10 mouse cellular contexts compared by ENCODE assay signal in genomic region chr10:93294547-93295219, GRCm38 (mm10). TPM values are rescaled to one million over a fixed set of nuclear protein-coding genes. Genes with fewer than 3 reads are reported as not detected.
A peak's percentile ranks its signal among the peaks of the same experiment; 100 is the strongest.
DNase-seq lines count a peak whose midpoint lies in the region; ATAC-seq lines count a peak whose summit lies in the region.
"Had no signal": no experiment of that assay in that cellular context is flagged by ENCODE, and none has a peak within 500 bp of the region (broad histone marks: within the 10 kb centered on the region; RNA-seq: fewer than 3 reads in every experiment).

No protein-coding gene starts in this region.

- 56% methylated on average over 20 of the region's 20 CpGs for WGBS in lung, embryonic 16.5 days
- 32% methylated on average over 20 of the region's 20 CpGs for WGBS in embryonic facial prominence, embryonic 15.5 days
- 20% methylated on average over 20 of the region's 20 CpGs for WGBS in limb, embryonic 12.5 days

- H3K27ac ChIP-seq in lung, embryonic 16.5 days (ENCODE audit: low read length), result peak overlapping the region; percentile 69
- H3K27ac ChIP-seq in embryonic facial prominence, embryonic 15.5 days (replicated peaks), result no peak overlapping the region
- peak overlapping the region; percentile 92 for H3K27ac ChIP-seq in limb, embryonic 12.5 days
- H3K27ac ChIP-seq: macrophage had no signal

- no peaks in the 10 kb centered on the region for H3K36me3 ChIP-seq in lung, embryonic 16.5 days (ENCODE audit: control insufficient read depth, insufficient read depth, low read length)
- H3K36me3 ChIP-seq in embryonic facial prominence, embryonic 15.5 days, result no peaks in the 10 kb centered on the region
- peaks cover 14% of the 10 kb centered on the region; the same call in 1 of the 2 replicates for H3K36me3 ChIP-seq in limb, embryonic 12.5 days

- H3K4me2 ChIP-seq in lung, embryonic 16.5 days (ENCODE audit: low read depth, low read length), result peak overlapping the region; percentile 22
- H3K4me2 ChIP-seq in embryonic facial prominence, embryonic 15.5 days (replicated peaks), result peak overlapping the region; percentile 21; the same call in 1 of the 2 replicates
- peak overlapping the region; percentile 53 for H3K4me2 ChIP-seq in limb, embryonic 12.5 days

- H3K4me3 ChIP-seq in lung, embryonic 16.5 days (ENCODE audit: low read length), result no peak overlapping the region
- H3K4me3 ChIP-seq in embryonic facial prominence, embryonic 15.5 days (replicated peaks), result no peak overlapping the region
- H3K4me3 ChIP-seq in limb, embryonic 12.5 days (replicated peaks), result peak overlapping the region; percentile 19

- H3K4me1 ChIP-seq in lung, embryonic 16.5 days (replicated peaks; ENCODE audit: control insufficient read depth, insufficient read depth, low read length), result peaks cover 13% of the 10 kb centered on the region
- H3K4me1 ChIP-seq in embryonic facial prominence, embryonic 15.5 days, result peaks cover 37% of the 10 kb centered on the region
- peaks cover 62% of the 10 kb centered on the region for H3K4me1 ChIP-seq in limb, embryonic 12.5 days (replicated peaks)

- no peaks in the 10 kb centered on the region for H3K27me3 ChIP-seq in lung, embryonic 16.5 days (ENCODE audit: control insufficient read depth, insufficient read depth, low read depth, low read length)
- no peaks in the 10 kb centered on the region for H3K27me3 ChIP-seq in embryonic facial prominence, embryonic 15.5 days
- H3K27me3 ChIP-seq in limb, embryonic 12.5 days, result no peaks in the 10 kb centered on the region

- no peaks in the 10 kb centered on the region for H3K9me3 ChIP-seq in lung, embryonic 16.5 days (ENCODE audit: control insufficient read depth, low read length)
- H3K9me3 ChIP-seq in embryonic facial prominence, embryonic 15.5 days (replicated peaks), result no peaks in the 10 kb centered on the region
- H3K9me3 ChIP-seq in limb, embryonic 12.5 days, result no peaks in the 10 kb centered on the region

- no peak for DNase-seq in lung, adult 18-20 months
- peak; percentile 77 for DNase-seq in thymus, postnatal 14 days
- no peak for DNase-seq in natural killer cell, adult 2 months (ENCODE audit: low spot score in 2 of 2)
- DNase-seq in adrenal gland, adult (ENCODE audit: inconsistent age in 2 of 2, low spot score in 1 of 2), result no peak
- DNase-seq: adrenal gland, postnatal 10 days had no signal

- 0 out of 2 replicates have a peak overlapping the region, but pooled peaks have one; percentile 10 for H3K9ac ChIP-seq in lung, embryonic 16.5 days (ENCODE audit: low read length)
- H3K9ac ChIP-seq in embryonic facial prominence, embryonic 15.5 days, result no peak overlapping the region
- H3K9ac ChIP-seq in limb, embryonic 12.5 days (replicated peaks), result peak overlapping the region; percentile 37; the same call in 1 of the 2 replicates

- ATAC-seq in lung, embryonic 16.5 days (ENCODE audit: low read depth), result peak; percentile 24; the same call in 1 of the 2 replicates
- ATAC-seq in embryonic facial prominence, embryonic 15.5 days (ENCODE audit: insufficient number of reproducible peaks, low FRiP score, low TSS enrichment, low read depth), result no peak
- no peak for ATAC-seq in limb, embryonic 12.5 days (ENCODE audit: insufficient number of reproducible peaks, insufficient read depth, low FRiP score, low TSS enrichment, low read depth)
- ATAC-seq in activated CD4-positive, CD25-positive, alpha-beta regulatory T cell, adult 4 months, result no peak

RNA-seq across cellular contexts. Expression of gene Elk3, which starts 16.3 kb away (rescaled TPM):
- polyA plus RNA-seq in lung, embryonic 16.5 days (2015; fragmentation: Nextera tagmentation; extraction: Ambion mirVana), result 44.9 and 48.0 TPM in 2 replicates
- 31.5 and 31.9 TPM in 2 replicates for polyA plus RNA-seq in embryonic facial prominence, embryonic 15.5 days (2015; fragmentation: Nextera tagmentation; extraction: Ambion mirVana)
- 47.2 and 47.8 TPM in 2 replicates for polyA plus RNA-seq in limb, embryonic 12.5 days (2016; fragmentation: Nextera tagmentation; extraction: Ambion mirVana)
- 10 to 100 TPM; 30.4 to 37.0 TPM for polyA plus RNA-seq in activated CD4-positive, CD25-positive, alpha-beta regulatory T cell, adult 4 months (2017; shearing (Covaris generic))
